Mouse (Mus musculus) forebrain, embryonic 10.5 days (tissue): ENCODE results near the gene Il9. TPM values are rescaled to one million over a fixed set of nuclear protein-coding genes. Genes with fewer than 3 reads are reported as not detected.

Experiments
- DNase-seq: peaks from one replicate; pipeline ENCODE4 v3.0.0-alpha.2; 2017; ENCODE audit warnings: low spot score; ENCODE audit errors: extremely low spot score
- H3K27ac ChIP-seq: fragments of 300-500 bp; sonication (generic); 2 replicates; pipeline ENCODE4 v1.5.1; 2016; ENCODE audit warnings: mild to moderate bottlenecking
- H3K27me3 ChIP-seq: fragments of 300-500 bp; sonication (generic); 2 replicates; pipeline ENCODE4 v1.6.1; 2016; ENCODE audit warnings: mild to moderate bottlenecking; ENCODE audit not compliant: poor library complexity, severe bottlenecking
- H3K36me3 ChIP-seq: fragments of 300-500 bp; sonication (generic); replicated peaks from 2 replicates; pipeline ENCODE4 v1.6.1; 2016; ENCODE audit warnings: mild to moderate bottlenecking, moderate library complexity
- H3K4me1 ChIP-seq: fragments of 300-500 bp; sonication (generic); 2 replicates; pipeline ENCODE4 v1.6.1; 2016
- H3K4me3 ChIP-seq: fragments of 300-500 bp; sonication (generic); 2 replicates; pipeline ENCODE4 v1.5.1; 2016; ENCODE audit warnings: mild to moderate bottlenecking, moderate library complexity
- H3K9me3 ChIP-seq: fragments of 300-500 bp; sonication (generic); 2 replicates; pipeline ENCODE4 v1.6.1; 2016; ENCODE audit warnings: mild to moderate bottlenecking, moderate library complexity
- WGBS: fragments of 180-500 bp; shearing (Covaris S2); methylation state at CpG from one replicate; pipeline ENCODE4 v1.1.7; 2016; 5-methylcytosine and 5-hydroxymethylcytosine counted together
- polyA plus RNA-seq: library from polyadenylated mRNA; unstranded; fragments of >200 nt; fragmentation: Nextera tagmentation; extraction: Ambion mirVana; gene quantifications from 2 replicates; pipeline ENCODE4 v1.2.1, GENCODE M21; 2016

The Il9 gene
- polyA plus RNA-seq, 1 experiment from 2014 or later, result not detected

- Histone ChIP-seq H3K9me3 (peaks cover 3% of the 10 kb centered on the region; the same call in 1 of the 2 replicates), H3K36me3 (no peaks in the 10 kb centered on the region), H3K4me3 (no peak overlapping the region), H3K4me1 (0 out of 2 replicates have a peak, but pooled peaks cover 6% of the 10 kb centered on the region), H3K27me3 (no peaks in the 10 kb centered on the region), H3K27ac (no peak overlapping the region)
- WGBS, result 80% methylated on average over 6 of the region's 6 CpGs
- no peak for DNase-seq
These were observed 19.9 kb upstream of the Il9 start for GRCm38 (mm10) chr13:56501866-56502420.

DNA sequence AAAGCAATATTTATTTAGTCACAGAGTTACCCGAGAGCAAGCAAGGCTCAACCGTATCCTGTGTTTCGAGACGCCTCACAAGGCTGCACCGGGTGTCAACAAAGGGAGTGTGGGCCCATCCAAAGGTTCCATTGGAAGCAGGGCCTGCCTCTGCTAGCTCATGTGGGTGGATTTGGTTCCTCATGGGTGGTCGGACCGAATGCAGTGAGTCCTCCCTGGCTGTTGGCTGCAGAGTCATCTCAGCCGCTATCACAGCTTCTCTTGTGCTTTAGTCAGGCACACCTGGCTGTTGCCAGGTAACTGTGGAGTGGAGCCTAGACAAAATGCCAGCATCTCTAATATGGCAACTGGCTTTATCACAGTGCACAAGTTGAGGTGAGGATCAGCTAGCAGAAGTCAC is 18.6 kb upstream of the Il9 start:
- Histone ChIP-seq H3K9me3 (peaks cover 3% of the 10 kb centered on the region; the same call in 1 of the 2 replicates), H3K27me3 (no peaks in the 10 kb centered on the region), H3K27ac (no peak overlapping the region), H3K4me3 (no peak overlapping the region), H3K36me3 (no peaks in the 10 kb centered on the region), H3K4me1 (0 out of 2 replicates have a peak, but pooled peaks cover 2% of the 10 kb centered on the region)
- no peak for DNase-seq
- WGBS, result 92% methylated on average over 8 of the region's 8 CpGs

GRCm38 (mm10) chr13:56500132-56500531 is 18.1 kb upstream of the Il9 start:
- Histone ChIP-seq H3K4me3 (no peak overlapping the region), H3K4me1 (no peaks in the 10 kb centered on the region), H3K9me3 (peaks cover 3% of the 10 kb centered on the region; the same call in 1 of the 2 replicates), H3K27ac (no peak overlapping the region), H3K27me3 (no peaks in the 10 kb centered on the region), H3K36me3 (no peaks in the 10 kb centered on the region)
- DNase-seq, result no peak
- WGBS, result 77% methylated on average over 3 of the region's 3 CpGs

- Histone ChIP-seq H3K9me3 (peaks cover 3% of the 10 kb centered on the region; the same call in 1 of the 2 replicates), H3K27me3 (no peaks in the 10 kb centered on the region), H3K4me3 (no peak overlapping the region), H3K4me1 (peaks cover 4% of the 10 kb centered on the region), H3K27ac (no peak overlapping the region), H3K36me3 (no peaks in the 10 kb centered on the region)
- no peak for DNase-seq
- WGBS, result 59% methylated on average over 3 of the region's 3 CpGs
These were observed 12.4 kb upstream of the Il9 start for GRCm38 (mm10) chr13:56494440-56494839.

- WGBS, result 82% methylated on average over 5 of the region's 5 CpGs
These were observed 6.0 kb upstream of the Il9 start for GRCm38 (mm10) chr13:56488012-56488411.

GRCm38 (mm10) chr13:56478027-56478426 is 4.0 kb downstream of the Il9 start:
- 84% methylated on average over 6 of the region's 6 CpGs for WGBS
- no peak overlapping the region for H3K27ac ChIP-seq
- DNase-seq, result no peak

More at GRCm38 (mm10) chr13:56488012-56488411, 6.0 kb upstream of the Il9 start:
- no peak for DNase-seq
- no peaks in the 10 kb centered on the region for H3K9me3 ChIP-seq
- no peaks in the 10 kb centered on the region for H3K27me3 ChIP-seq
- no peak overlapping the region for H3K27ac ChIP-seq
- H3K4me1 ChIP-seq, result no peaks in the 10 kb centered on the region
- H3K4me3 ChIP-seq, result no peak overlapping the region
- H3K36me3 ChIP-seq, result no peaks in the 10 kb centered on the region

DNA sequence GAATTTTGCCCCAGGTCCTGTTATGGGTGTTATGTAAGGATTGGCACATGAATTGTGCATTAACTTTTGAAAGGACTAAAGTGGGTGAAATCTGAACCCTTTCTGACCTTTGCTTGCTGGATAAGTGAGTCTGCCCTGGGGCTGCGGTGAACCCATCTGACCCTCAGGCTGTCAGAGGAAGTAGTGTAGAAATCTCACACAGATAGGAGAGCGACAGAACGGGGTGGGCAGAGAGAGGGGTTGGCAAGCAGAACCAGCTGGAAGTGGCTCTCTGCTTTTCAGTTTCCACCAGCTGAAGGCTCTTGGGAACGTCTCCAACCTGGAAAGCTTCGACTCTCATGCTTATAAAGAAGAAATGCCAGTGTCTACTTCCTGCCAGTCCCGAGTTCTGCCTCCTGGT is 4.8 kb downstream of the Il9 start:
- Histone ChIP-seq H3K27ac (no peak overlapping the region), H3K36me3 (no peaks in the 10 kb centered on the region), H3K27me3 (no peaks in the 10 kb centered on the region), H3K4me3 (no peak overlapping the region), H3K4me1 (peaks cover 8% of the 10 kb centered on the region), H3K9me3 (no peaks in the 10 kb centered on the region)
- DNase-seq, result no peak
- WGBS, result 65% methylated on average over 6 of the region's 6 CpGs

More at GRCm38 (mm10) chr13:56478027-56478426, 4.0 kb downstream of the Il9 start:
- Histone ChIP-seq H3K36me3 (no peaks in the 10 kb centered on the region), H3K27me3 (no peaks in the 10 kb centered on the region), H3K9me3 (no peaks in the 10 kb centered on the region), H3K4me3 (no peak overlapping the region), H3K4me1 (peaks cover 8% of the 10 kb centered on the region)

GRCm38 (mm10) chr13:56476790-56477189 is 5.3 kb downstream of the Il9 start:
- DNase-seq, result no peak
- 80% methylated on average over 5 of the region's 5 CpGs for WGBS
- no peaks in the 10 kb centered on the region for H3K27me3 ChIP-seq
- H3K4me1 ChIP-seq, result peaks cover 8% of the 10 kb centered on the region
- no peak overlapping the region for H3K4me3 ChIP-seq
- H3K27ac ChIP-seq, result no peak overlapping the region
- no peaks in the 10 kb centered on the region for H3K36me3 ChIP-seq
- no peaks in the 10 kb centered on the region for H3K9me3 ChIP-seq

GRCm38 (mm10) chr13:56475363-56475762 is 6.7 kb downstream of the Il9 start:
- peak; percentile 41 for DNase-seq
- H3K27ac ChIP-seq, result no peak overlapping the region
- H3K27me3 ChIP-seq, result no peaks in the 10 kb centered on the region
- H3K4me3 ChIP-seq, result no peak overlapping the region
- no peaks in the 10 kb centered on the region for H3K36me3 ChIP-seq
- H3K9me3 ChIP-seq, result no peaks in the 10 kb centered on the region
- peaks cover 8% of the 10 kb centered on the region for H3K4me1 ChIP-seq
- 23% methylated on average over 4 of the region's 4 CpGs for WGBS

DNA sequence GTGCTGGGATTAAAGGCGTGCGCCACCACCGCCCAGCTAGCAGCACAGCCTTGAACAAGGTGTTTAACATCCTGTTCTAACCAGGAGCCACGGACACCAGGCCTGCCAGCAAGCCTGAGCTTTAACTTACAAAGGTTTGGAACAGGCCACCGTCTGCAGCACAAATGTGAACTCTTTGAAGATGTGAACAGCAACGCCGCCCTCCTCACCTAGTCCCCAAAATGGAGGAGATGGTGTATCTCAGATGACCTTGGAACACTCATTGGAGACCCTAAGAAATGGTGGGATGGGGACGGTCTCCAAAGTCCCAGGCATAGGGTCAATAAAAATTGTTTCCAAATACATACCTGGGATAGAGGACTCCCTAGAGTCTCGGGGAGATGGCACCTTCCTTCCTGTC is 9.4 kb downstream of the Il9 start:
- H3K9me3 ChIP-seq, result no peaks in the 10 kb centered on the region
- H3K27me3 ChIP-seq, result no peaks in the 10 kb centered on the region
- no peaks in the 10 kb centered on the region for H3K36me3 ChIP-seq
- 92% methylated on average over 9 of the region's 9 CpGs for WGBS
- peaks cover 8% of the 10 kb centered on the region for H3K4me1 ChIP-seq
- H3K4me3 ChIP-seq, result no peak overlapping the region
- no peak for DNase-seq
- H3K27ac ChIP-seq, result no peak overlapping the region

DNA sequence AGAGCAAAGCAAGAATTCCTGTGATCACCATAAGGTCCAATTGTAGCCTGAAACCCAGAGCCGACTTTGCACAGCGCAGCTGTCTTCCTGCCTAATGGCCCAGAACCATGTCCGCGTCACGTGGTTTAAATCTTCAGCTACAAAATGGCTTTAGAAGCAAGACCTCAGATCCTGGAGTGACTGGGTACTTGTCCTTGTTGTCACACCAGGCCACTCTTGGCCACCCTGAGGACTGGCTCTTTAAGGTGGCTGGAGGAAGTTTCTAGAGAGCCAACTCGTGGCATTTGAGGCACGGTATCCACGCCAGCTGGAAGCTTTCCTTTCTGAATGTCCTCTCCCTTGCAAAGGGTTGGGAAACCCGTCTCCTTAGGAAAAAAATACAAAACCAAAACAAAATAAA is 10.1 kb downstream of the Il9 start:
- Histone ChIP-seq H3K4me3 (no peak overlapping the region), H3K36me3 (no peaks in the 10 kb centered on the region), H3K27ac (no peak overlapping the region), H3K4me1 (peaks cover 3% of the 10 kb centered on the region), H3K27me3 (no peaks in the 10 kb centered on the region), H3K9me3 (no peaks in the 10 kb centered on the region)
- WGBS, result 88% methylated on average over 9 of the region's 9 CpGs
- no peak for DNase-seq

GRCm38 (mm10) chr13:56471211-56471610 is 10.8 kb downstream of the Il9 start:
- DNase-seq, result no peak
- H3K4me1 ChIP-seq, result no peaks in the 10 kb centered on the region

GRCm38 (mm10) chr13:56468536-56468935 is 13.5 kb downstream of the Il9 start:
- Histone ChIP-seq H3K27ac (no peak overlapping the region), H3K9me3 (no peaks in the 10 kb centered on the region), H3K27me3 (no peaks in the 10 kb centered on the region), H3K36me3 (no peaks in the 10 kb centered on the region), H3K4me1 (peaks cover 14% of the 10 kb centered on the region), H3K4me3 (no peak overlapping the region)
- WGBS, result 93% methylated on average over 4 of the region's 4 CpGs
- DNase-seq, result no peak

More at GRCm38 (mm10) chr13:56471211-56471610, 10.8 kb downstream of the Il9 start:
- Histone ChIP-seq H3K9me3 (no peaks in the 10 kb centered on the region), H3K36me3 (no peaks in the 10 kb centered on the region), H3K27me3 (no peaks in the 10 kb centered on the region), H3K27ac (no peak overlapping the region), H3K4me3 (no peak overlapping the region)
- WGBS, result 89% methylated on average over 6 of the region's 6 CpGs

DNA sequence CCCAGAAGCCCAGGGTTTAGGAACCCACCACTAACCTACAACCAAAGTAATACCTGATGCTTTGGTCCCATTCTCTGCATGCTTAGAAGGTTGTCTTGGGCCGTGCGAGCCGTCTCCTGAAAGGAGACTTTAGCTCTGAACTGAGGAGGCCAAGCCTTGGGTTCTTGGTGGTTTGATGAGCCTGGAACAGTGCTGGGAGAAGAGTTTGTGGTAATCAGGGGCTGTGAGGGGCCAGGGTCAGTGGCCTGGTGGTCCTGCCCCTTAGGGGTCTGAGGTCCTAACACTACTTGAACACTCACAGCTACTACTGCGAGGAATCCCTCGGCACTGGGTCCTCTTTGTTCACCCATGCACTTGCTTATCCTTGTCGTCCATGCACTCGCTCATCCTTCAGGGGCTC is 14.3 kb downstream of the Il9 start:
- Histone ChIP-seq H3K27ac (no peak overlapping the region), H3K27me3 (no peaks in the 10 kb centered on the region), H3K4me1 (peaks cover 16% of the 10 kb centered on the region), H3K4me3 (no peak overlapping the region), H3K9me3 (no peaks in the 10 kb centered on the region), H3K36me3 (no peaks in the 10 kb centered on the region)
- no peak for DNase-seq
- 94% methylated on average over 7 of the region's 7 CpGs for WGBS
